Mouse (Mus musculus): ENCODE data around the gene Mecom.

DNA sequence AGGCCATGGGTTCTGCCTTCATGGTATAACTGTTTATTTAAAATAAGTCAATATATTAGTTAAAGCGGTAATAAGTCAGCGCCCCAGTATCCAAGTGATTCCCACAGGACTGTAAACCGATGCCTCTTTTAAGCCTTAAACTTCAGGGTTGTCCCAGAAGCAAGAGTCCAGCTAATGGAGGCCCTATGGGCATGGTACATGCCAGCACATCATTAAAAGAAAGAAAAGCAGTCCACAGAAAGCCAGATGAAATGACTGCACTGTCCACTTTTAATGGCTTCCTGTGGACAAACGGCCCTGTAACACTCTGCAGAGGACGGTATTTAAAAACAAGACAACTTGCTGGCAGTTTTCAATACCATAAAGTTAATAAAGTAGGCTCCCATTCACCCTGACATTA is 531.0 kb downstream of the Mecom start:
- TF ChIP-seq CTCF (IDR thresholded peaks at IDR 0.05), result no peak
- TF ChIP-seq EP300 (IDR thresholded peaks at IDR 0.05), result no peak
